24 mouse cellular contexts compared by ENCODE assay signal in the genomic region with DNA sequence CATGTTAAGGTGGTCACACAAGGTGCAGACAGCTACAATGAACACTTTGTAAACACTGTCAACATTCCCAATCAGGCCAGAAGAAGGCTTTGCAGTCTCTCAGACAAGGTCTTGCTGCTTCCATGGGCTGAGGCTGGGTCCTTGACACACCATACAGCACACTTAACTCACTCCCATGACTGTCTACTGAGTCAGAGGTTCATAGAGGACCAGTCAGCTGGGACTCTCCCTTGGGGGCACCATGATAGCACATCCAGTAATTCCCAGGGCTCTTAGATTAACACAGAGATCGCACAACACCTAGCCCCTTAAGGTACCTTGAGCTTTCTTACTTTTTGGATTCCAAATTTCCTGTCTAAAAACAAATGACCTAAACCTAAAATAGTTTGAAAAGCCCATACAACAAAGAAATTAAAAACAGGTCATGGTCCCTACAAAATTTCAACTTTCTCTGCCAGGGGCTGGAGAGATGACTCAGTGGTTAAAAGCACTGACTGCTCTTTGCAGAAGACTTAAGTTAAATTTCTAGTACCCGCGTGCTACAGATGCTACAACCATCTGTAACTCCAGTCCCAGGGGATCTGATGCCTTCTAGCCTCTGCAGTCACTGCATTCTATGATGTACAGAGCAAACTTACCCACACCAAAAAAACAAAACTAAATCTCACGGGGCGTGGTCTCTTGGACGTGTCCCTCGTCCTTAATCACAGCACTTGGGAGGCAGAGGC. TPM values are rescaled to one million over a fixed set of nuclear protein-coding genes. Genes with fewer than 3 reads are reported as not detected.
DNase-seq lines count a peak whose midpoint lies in the region; ATAC-seq lines count a peak whose summit lies in the region.
"Had no signal": no experiment of that assay in that cellular context is flagged by ENCODE, and none has a peak within 500 bp of the region (broad histone marks: within the 10 kb centered on the region; RNA-seq: fewer than 3 reads in every experiment).

No protein-coding gene starts in this region.

- no peak overlapping the region for H3K4me2 ChIP-seq in kidney, embryonic 15.5 days
- H3K4me2 ChIP-seq: embryonic facial prominence, embryonic 15.5 days; hindbrain, embryonic 13.5 days had no signal

- peaks cover 10% of the 10 kb centered on the region; the same call in 1 of the 2 replicates for H3K4me1 ChIP-seq in kidney, embryonic 15.5 days

- intact Hi-C loops in heart, postnatal 10 days (cut with DNase I): loop anchor here (10.0 kb wide), 1 partner anchor 259 kb away; no protein-coding TSS in a partner anchor

- H3K9ac ChIP-seq in kidney, embryonic 15.5 days: no peak overlapping the region

- no peak overlapping the region for H3K4me3 ChIP-seq in kidney, embryonic 15.5 days (replicated peaks)
- H3K4me3 ChIP-seq: embryonic facial prominence, embryonic 15.5 days; erythroblast, embryonic 14.5 days; forebrain, embryonic 10.5 days; heart, embryonic 10.5 days; hindbrain, embryonic 13.5 days had no signal

- H3K27ac ChIP-seq in kidney, embryonic 15.5 days: no peak overlapping the region
- H3K27ac ChIP-seq: embryonic facial prominence, embryonic 15.5 days; forebrain, embryonic 10.5 days; heart, embryonic 10.5 days; hindbrain, embryonic 13.5 days; hindbrain, postnatal 0 days had no signal

- ATAC-seq in kidney, embryonic 15.5 days (replicated peaks; ENCODE audit: low FRiP score): no peak
- ATAC-seq: forebrain, embryonic 14.5 days; hindbrain, postnatal 0 days had no signal

- DNase-seq in adrenal gland, adult (ENCODE audit: inconsistent age in 2 of 2, low spot score in 1 of 2): peak; percentile 52 to 82
- no peak for DNase-seq in adrenal gland, postnatal 4 days (ENCODE audit: low spot score in 2 of 2)
- peak; percentile 69 for DNase-seq in heart, adult 11 months
- no peak for DNase-seq in heart, postnatal 10 days
- peak; percentile 77 for DNase-seq in 3T3-L1 (ENCODE audit: low read depth, low spot score)
- peak; percentile 40 for DNase-seq in testis, postnatal 14 days (ENCODE audit: low spot score)
- DNase-seq: cerebellum, adult 18-20 months; cerebellum, postnatal 10 days; embryo, embryonic 11 days; gastrocnemius, postnatal 36 days; heart, adult 18-20 months; heart, postnatal 14 days; kidney, adult 11 months had no signal

- no peaks in the 10 kb centered on the region; the same call in 1 of the 2 replicates for H3K27me3 ChIP-seq in kidney, embryonic 15.5 days
- H3K27me3 ChIP-seq: CH12.LX; embryonic facial prominence, embryonic 15.5 days; hindbrain, embryonic 13.5 days had no signal

- 90% methylated on average over 7 of the region's 7 CpGs for WGBS in kidney, embryonic 15.5 days

- H3K36me3 ChIP-seq in kidney, embryonic 15.5 days: no peaks in the 10 kb centered on the region
- H3K36me3 ChIP-seq: embryonic facial prominence, embryonic 15.5 days; forebrain, embryonic 10.5 days; heart, embryonic 10.5 days; hindbrain, embryonic 13.5 days had no signal

- no peaks in the 10 kb centered on the region for H3K9me3 ChIP-seq in kidney, embryonic 15.5 days (replicated peaks)
- H3K9me3 ChIP-seq: embryonic facial prominence, embryonic 15.5 days; forebrain, embryonic 10.5 days; heart, embryonic 10.5 days; hindbrain, embryonic 13.5 days had no signal

RNA-seq across cellular contexts. Expression of a gene that starts 10.4 kb away (rescaled TPM):
- total RNA-seq in adrenal gland, postnatal 4 days (2021): 10 to 100 TPM; 18.9 to 22.7 TPM
- total RNA-seq in heart, postnatal 10 days (2021): 10 to 100 TPM; 12.2 to 12.5 TPM
- polyA plus RNA-seq in kidney, embryonic 15.5 days (2015; fragmentation: Nextera tagmentation; extraction: Ambion mirVana): 36.5 and 39.9 TPM in 2 replicates

RNA-seq across cellular contexts. Expression of a gene that starts 10.4 kb away (rescaled TPM):
- total RNA-seq in adrenal gland, postnatal 4 days (2021): 100 to 1,000 TPM; 109 to 111 TPM
- 10 to 100 TPM; 61.7 to 69.1 TPM for total RNA-seq in heart, postnatal 10 days (2021)
- polyA plus RNA-seq in kidney, embryonic 15.5 days (2015; fragmentation: Nextera tagmentation; extraction: Ambion mirVana): 200 and 215 TPM in 2 replicates

RNA-seq across cellular contexts. Expression of a gene that starts 11.0 kb away (rescaled TPM):
- total RNA-seq in adrenal gland, postnatal 4 days (2021): 10 to 100 TPM; 20.2 to 49.6 TPM
- total RNA-seq in heart, postnatal 10 days (2021): 10 to 100 TPM; 20.1 to 21.0 TPM
- 3.8 and 6.1 TPM in 2 replicates for polyA plus RNA-seq in kidney, embryonic 15.5 days (2015; fragmentation: Nextera tagmentation; extraction: Ambion mirVana)

RNA-seq across cellular contexts. Expression of a gene that starts 22.6 kb away (rescaled TPM):
- 10 to 100 TPM; 66.8 to 71.1 TPM for total RNA-seq in adrenal gland, postnatal 4 days (2021)
- total RNA-seq in heart, postnatal 10 days (2021): 10 to 100 TPM; 33.1 to 34.8 TPM
- 74.2 and 87.2 TPM in 2 replicates for polyA plus RNA-seq in kidney, embryonic 15.5 days (2015; fragmentation: Nextera tagmentation; extraction: Ambion mirVana)

RNA-seq across cellular contexts. Expression of a gene that starts 41.7 kb away (rescaled TPM):
- 1 to 10 TPM; 7.4 to 7.8 TPM for total RNA-seq in adrenal gland, postnatal 4 days (2021)
- total RNA-seq in heart, postnatal 10 days (2021): 10 to 100 TPM in 1 of 2 experiments, 1 to 10 TPM in 1; 8.3 to 14.4 TPM
- 2.4 and 3.4 TPM in 2 replicates for polyA plus RNA-seq in kidney, embryonic 15.5 days (2015; fragmentation: Nextera tagmentation; extraction: Ambion mirVana)
- total RNA-seq: common myeloid progenitor, adult 5-6 weeks; hematopoietic stem cell, adult 5-6 weeks had no signal
- polyA plus RNA-seq: erythroblast, embryonic 14.5 days had no signal

Comparison
In these comparisons a context has a peak if more than half of its experiments do, and no peak if none do; other contexts are left out.
1. DNase-seq: peak in adrenal gland, adult (2 of 2), heart, adult 11 months (single experiment), 3T3-L1 (single experiment) and testis, postnatal 14 days (single experiment); none in adrenal gland, postnatal 4 days (0 of 2) and heart, postnatal 10 days (0 of 2).